Mouse (Mus musculus) lung, postnatal 0 days (tissue): ENCODE measurements around the gene Cldn1.
A peak's percentile ranks its signal among the peaks of the same experiment; 100 is the strongest.

ENCODE experiments used
- CTCF ChIP-seq: IDR thresholded peaks from 2 replicates; pipeline ENCODE4 v1.5.1; 2016; ENCODE audit warnings: antibody characterized with exemption, mild to moderate bottlenecking
- EP300 ChIP-seq: IDR thresholded peaks from 2 replicates; pipeline ENCODE4 v1.6.1; 2016; ENCODE audit warnings: antibody characterized with exemption, mild to moderate bottlenecking, control low read depth

DNA sequence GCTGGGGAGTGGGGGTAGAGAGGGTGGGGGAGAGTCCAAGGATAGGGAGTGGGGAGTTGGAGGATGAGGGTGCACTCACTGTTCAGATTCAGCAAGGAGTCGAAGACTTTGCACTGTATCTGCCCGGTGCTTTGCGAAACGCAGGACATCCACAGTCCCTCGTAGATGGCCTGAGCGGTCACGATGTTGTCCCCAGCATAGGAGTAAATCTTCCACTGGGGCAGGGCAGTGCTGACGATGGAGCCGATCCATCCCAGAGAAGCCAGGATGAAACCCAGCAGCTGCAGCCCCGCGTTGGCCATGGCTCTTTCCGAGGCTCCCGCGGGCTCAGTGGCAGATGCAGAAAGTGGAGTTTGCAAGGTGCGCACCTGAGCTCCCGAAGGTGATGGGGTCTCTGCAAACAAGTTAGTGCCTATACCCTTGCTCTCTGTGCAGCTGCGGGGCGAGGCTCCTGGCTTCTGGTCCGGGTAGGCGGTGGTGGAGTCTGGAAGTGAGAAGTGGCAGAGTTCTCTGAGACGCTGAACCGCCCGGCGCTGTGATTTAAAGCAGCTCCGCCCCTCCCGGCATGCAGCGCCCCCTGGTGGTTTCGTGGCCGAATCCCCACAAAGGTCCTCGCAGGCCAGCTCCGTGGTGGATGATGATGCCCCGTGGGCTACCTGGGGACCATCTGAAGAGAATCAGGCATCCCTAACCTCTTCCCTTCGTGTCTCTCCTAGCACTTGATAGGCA is at the start of gene Cldn1:
- TF ChIP-seq CTCF: peak; percentile 91
- no peak for TF ChIP-seq EP300
